Mouse (Mus musculus): Measurements from ENCODE around the gene Gm10061. TPM values are rescaled to one million over a fixed set of nuclear protein-coding genes. Genes with fewer than 3 reads are reported as not detected.
"Not testable (repeated sequence)": the region's sequence is repeated elsewhere in the genome, so short reads cannot be mapped to it uniquely, and the experiment has no call there.

Gene Gm10061
- not detected in 2 replicates for polyA plus RNA-seq (2015; fragmentation: Nextera tagmentation; extraction: Ambion mirVana)

GRCm38 (mm10) chr16:89150786-89151185 is at the start of gene Gm10061:
Gene Gm10061 (plus strand): TSS chr16:89151086.
- Histone ChIP-seq H3K27me3 (ENCODE audit: insufficient read depth, low read length) (no peaks in the 10 kb centered on the region), H3K9ac (ENCODE audit: low read depth, low read length) (no peak within 1 kb of the TSS), H3K4me2 (ENCODE audit: low read length) (no peak within 1 kb of the TSS), H3K9me3 (replicated peaks; ENCODE audit: low read length) (no peaks in the 10 kb centered on the region), H3K36me3 (ENCODE audit: insufficient read depth, low read length) (no peaks in the 10 kb centered on the region), H3K27ac (no peak within 1 kb of the TSS), H3K4me3 (replicated peaks; ENCODE audit: low read depth, low read length) (no peak within 1 kb of the TSS), H3K4me1 (replicated peaks; ENCODE audit: insufficient read depth, low read length) (no peaks in the 10 kb centered on the region)
- DNase-seq (ENCODE audit: low spot score) (no peak), ATAC-seq (replicated peaks; ENCODE audit: low FRiP score, low read depth) (no peak)
- TF ChIP-seq CTCF (IDR thresholded peaks at IDR 0.05; ENCODE audit: low read depth): no peak
- 100% methylated on average over 1 of the region's 1 CpGs for WGBS

- ATAC-seq (replicated peaks; ENCODE audit: low FRiP score, low read depth) (no peak), DNase-seq (ENCODE audit: low spot score) (no peak)
- Histone ChIP-seq H3K4me1 (replicated peaks; ENCODE audit: insufficient read depth, low read length) (no peaks in the 10 kb centered on the region), H3K36me3 (ENCODE audit: insufficient read depth, low read length) (no peaks in the 10 kb centered on the region), H3K9ac (ENCODE audit: low read depth, low read length) (no peak within 1 kb of the TSS), H3K4me2 (ENCODE audit: low read length) (no peak within 1 kb of the TSS), H3K27ac (no peak within 1 kb of the TSS), H3K27me3 (ENCODE audit: insufficient read depth, low read length) (no peaks in the 10 kb centered on the region), H3K4me3 (replicated peaks; ENCODE audit: low read depth, low read length) (no peak within 1 kb of the TSS), H3K9me3 (replicated peaks; ENCODE audit: low read length) (no peaks in the 10 kb centered on the region)
- TF ChIP-seq CTCF (IDR thresholded peaks at IDR 0.05; ENCODE audit: low read depth): no peak
- 90% methylated on average over 1 of the region's 1 CpGs for WGBS
Observed at GRCm38 (mm10) chr16:89140551-89140950, 10.3 kb upstream of the Gm10061 start, which contains the start of gene Gm6358. Gene Gm6358 (plus strand): TSS chr16:89140851.

- Histone ChIP-seq H3K4me3 (replicated peaks; ENCODE audit: low read depth, low read length) (no peak within 1 kb of the TSS), H3K9me3 (replicated peaks; ENCODE audit: low read length) (no peaks in the 10 kb centered on the region), H3K9ac (ENCODE audit: low read depth, low read length) (no peak within 1 kb of the TSS), H3K4me1 (replicated peaks; ENCODE audit: insufficient read depth, low read length) (no peaks in the 10 kb centered on the region), H3K27ac (no peak within 1 kb of the TSS), H3K36me3 (ENCODE audit: insufficient read depth, low read length) (no peaks in the 10 kb centered on the region), H3K27me3 (ENCODE audit: insufficient read depth, low read length) (no peaks in the 10 kb centered on the region), H3K4me2 (ENCODE audit: low read length) (no peak within 1 kb of the TSS)
- ATAC-seq (replicated peaks; ENCODE audit: low FRiP score, low read depth) (no peak), DNase-seq (ENCODE audit: low spot score) (no peak)
- no peak for TF ChIP-seq CTCF (IDR thresholded peaks at IDR 0.05; ENCODE audit: low read depth)
- WGBS: 90% methylated on average over 4 of the region's 4 CpGs
Observed at GRCm38 (mm10) chr16:89157652-89158051, 6.8 kb downstream of the Gm10061 start, which contains the start of gene Gm9789. Gene Gm9789 (plus strand): TSS chr16:89157952.

- H3K4me2 ChIP-seq (ENCODE audit: low read length); ATAC-seq (replicated peaks; ENCODE audit: low FRiP score, low read depth); H3K9me3 ChIP-seq (replicated peaks; ENCODE audit: low read length); DNase-seq (ENCODE audit: low spot score); H3K27ac ChIP-seq; H3K36me3 ChIP-seq (ENCODE audit: insufficient read depth, low read length); H3K4me1 ChIP-seq (replicated peaks; ENCODE audit: insufficient read depth, low read length); H3K4me3 ChIP-seq (replicated peaks; ENCODE audit: low read depth, low read length); H3K9ac ChIP-seq (ENCODE audit: low read depth, low read length); H3K27me3 ChIP-seq (ENCODE audit: insufficient read depth, low read length): not testable (repeated sequence)
Observed at GRCm38 (mm10) chr16:89169190-89169589, 18.3 kb downstream of the Gm10061 start, which contains the start of gene Gm7735. Gene Gm7735 (plus strand): TSS chr16:89169490.

GRCm38 (mm10) chr16:89174435-89174834 is 23.5 kb downstream of the Gm10061 start, which contains the start of gene 1110057P08Rik:
Gene 1110057P08Rik (plus strand): TSS chr16:89174735.
- Histone ChIP-seq H3K36me3 (ENCODE audit: insufficient read depth, low read length) (no peaks in the 10 kb centered on the region), H3K27ac (no peak within 1 kb of the TSS), H3K9ac (ENCODE audit: low read depth, low read length) (no peak within 1 kb of the TSS), H3K4me2 (ENCODE audit: low read length) (no peak within 1 kb of the TSS), H3K4me1 (replicated peaks; ENCODE audit: insufficient read depth, low read length) (no peaks in the 10 kb centered on the region), H3K9me3 (replicated peaks; ENCODE audit: low read length) (no peaks in the 10 kb centered on the region), H3K4me3 (replicated peaks; ENCODE audit: low read depth, low read length) (no peak within 1 kb of the TSS), H3K27me3 (ENCODE audit: insufficient read depth, low read length) (no peaks in the 10 kb centered on the region)
- TF ChIP-seq CTCF (IDR thresholded peaks at IDR 0.05; ENCODE audit: low read depth): no peak
- no peak for ATAC-seq (replicated peaks; ENCODE audit: low FRiP score, low read depth)
- WGBS: 77% methylated on average over 2 of the region's 2 CpGs
- no peak for DNase-seq (ENCODE audit: low spot score)

- H3K27ac ChIP-seq: no peak overlapping the region
- no peak for ATAC-seq (replicated peaks; ENCODE audit: low FRiP score, low read depth)
- no peak overlapping the region for H3K4me2 ChIP-seq (ENCODE audit: low read length)
- H3K9me3 ChIP-seq (replicated peaks; ENCODE audit: low read length): no peaks in the 10 kb centered on the region
- no peak for TF ChIP-seq CTCF (IDR thresholded peaks at IDR 0.05; ENCODE audit: low read depth)
- no peak for DNase-seq (ENCODE audit: low spot score)
- no peaks in the 10 kb centered on the region for H3K27me3 ChIP-seq (ENCODE audit: insufficient read depth, low read length)
- H3K4me1 ChIP-seq (replicated peaks; ENCODE audit: insufficient read depth, low read length): no peaks in the 10 kb centered on the region
- no peak overlapping the region for H3K9ac ChIP-seq (ENCODE audit: low read depth, low read length)
- WGBS: 73% methylated on average over 4 of the region's 4 CpGs
- no peaks in the 10 kb centered on the region for H3K36me3 ChIP-seq (ENCODE audit: insufficient read depth, low read length)
- H3K4me3 ChIP-seq (replicated peaks; ENCODE audit: low read depth, low read length): no peak overlapping the region
Observed at GRCm38 (mm10) chr16:89188621-89189020, 37.7 kb downstream of the Gm10061 start.

Other genes with a start within 250 kb of the Gm10061 start
- not detected in 2 replicates for gene Krtap19-9b, start 218.8 kb upstream of the Gm10061 start, polyA plus RNA-seq (2015; fragmentation: Nextera tagmentation; extraction: Ambion mirVana)
- not detected in 2 replicates for gene Krtap16-3, start 188.2 kb upstream of the Gm10061 start, polyA plus RNA-seq (2015; fragmentation: Nextera tagmentation; extraction: Ambion mirVana)
- gene Krtap22-2, start 140.3 kb upstream of the Gm10061 start, polyA plus RNA-seq (2015; fragmentation: Nextera tagmentation; extraction: Ambion mirVana): not detected in 2 replicates
- not detected in 2 replicates for gene Gm10229, start 135.8 kb upstream of the Gm10061 start, polyA plus RNA-seq (2015; fragmentation: Nextera tagmentation; extraction: Ambion mirVana)
- gene Krtap6-1, start 119.4 kb upstream of the Gm10061 start, polyA plus RNA-seq (2015; fragmentation: Nextera tagmentation; extraction: Ambion mirVana): not detected in 2 replicates
- gene Gm10228, start 109.6 kb upstream of the Gm10061 start, polyA plus RNA-seq (2015; fragmentation: Nextera tagmentation; extraction: Ambion mirVana): not detected in 2 replicates
- not detected in 2 replicates for gene Krtap6-5, start 103.2 kb upstream of the Gm10061 start, polyA plus RNA-seq (2015; fragmentation: Nextera tagmentation; extraction: Ambion mirVana)
- not detected in 2 replicates for gene 1110025L11Rik, start 87.1 kb upstream of the Gm10061 start, polyA plus RNA-seq (2015; fragmentation: Nextera tagmentation; extraction: Ambion mirVana)
- not detected in 2 replicates for gene Krtap6-3, start 67.1 kb upstream of the Gm10061 start, polyA plus RNA-seq (2015; fragmentation: Nextera tagmentation; extraction: Ambion mirVana)
- gene Gm6358, start 10.2 kb upstream of the Gm10061 start, polyA plus RNA-seq (2015; fragmentation: Nextera tagmentation; extraction: Ambion mirVana): not detected in 2 replicates
- gene Gm9789, start 6.9 kb downstream of the Gm10061 start, polyA plus RNA-seq (2015; fragmentation: Nextera tagmentation; extraction: Ambion mirVana): not detected in 2 replicates
- not detected in 2 replicates for gene Gm7735, start 18.4 kb downstream of the Gm10061 start, polyA plus RNA-seq (2015; fragmentation: Nextera tagmentation; extraction: Ambion mirVana)
- gene 1110057P08Rik, start 23.6 kb downstream of the Gm10061 start, polyA plus RNA-seq (2015; fragmentation: Nextera tagmentation; extraction: Ambion mirVana): not detected in 2 replicates
- gene Krtap20-2, start 54.8 kb downstream of the Gm10061 start, polyA plus RNA-seq (2015; fragmentation: Nextera tagmentation; extraction: Ambion mirVana): not detected in 2 replicates